Mouse (Mus musculus) ovary, postnatal 10 days (tissue): ENCODE measurements around the gene Gm11634.

Experiments
- DNase-seq: peaks from one replicate; pipeline ENCODE4 v3.0.0; 2022; ENCODE audit warnings: low spot score

Gm11634 gene

GRCm38 (mm10) chr11:101562391-101562790, 36.7 kb downstream of the Gm11634 start:
- DNase-seq: no peak

DNA sequence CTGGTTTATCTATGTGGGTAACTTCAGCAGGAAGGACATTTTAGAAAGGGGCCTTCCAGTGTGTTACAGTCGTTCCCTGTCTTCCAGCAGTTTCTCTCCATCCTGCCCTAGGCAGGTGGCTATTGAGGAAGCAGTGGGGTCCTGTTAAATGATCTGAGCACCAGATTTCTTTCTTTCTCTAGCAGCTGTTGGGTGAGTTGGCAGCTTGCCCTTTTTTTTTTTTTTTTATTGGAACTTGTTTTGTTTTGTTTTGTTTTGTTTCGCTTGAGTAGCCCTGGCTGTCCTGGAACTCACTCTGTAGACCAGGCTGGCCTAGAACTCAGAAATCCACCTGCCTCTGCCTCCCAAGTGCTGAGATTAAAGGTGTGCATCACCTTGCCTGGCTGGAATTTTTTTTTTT, 42.1 kb downstream of the Gm11634 start:
- no peak for DNase-seq

GRCm38 (mm10) chr11:101556541-101556940, 42.5 kb downstream of the Gm11634 start:
- DNase-seq: no peak

GRCm38 (mm10) chr11:101553354-101553930, 45.6 kb downstream of the Gm11634 start:
- no peak for DNase-seq

GRCm38 (mm10) chr11:101552476-101553300, 46.4 kb downstream of the Gm11634 start:
- peak; percentile 77 for DNase-seq

DNA sequence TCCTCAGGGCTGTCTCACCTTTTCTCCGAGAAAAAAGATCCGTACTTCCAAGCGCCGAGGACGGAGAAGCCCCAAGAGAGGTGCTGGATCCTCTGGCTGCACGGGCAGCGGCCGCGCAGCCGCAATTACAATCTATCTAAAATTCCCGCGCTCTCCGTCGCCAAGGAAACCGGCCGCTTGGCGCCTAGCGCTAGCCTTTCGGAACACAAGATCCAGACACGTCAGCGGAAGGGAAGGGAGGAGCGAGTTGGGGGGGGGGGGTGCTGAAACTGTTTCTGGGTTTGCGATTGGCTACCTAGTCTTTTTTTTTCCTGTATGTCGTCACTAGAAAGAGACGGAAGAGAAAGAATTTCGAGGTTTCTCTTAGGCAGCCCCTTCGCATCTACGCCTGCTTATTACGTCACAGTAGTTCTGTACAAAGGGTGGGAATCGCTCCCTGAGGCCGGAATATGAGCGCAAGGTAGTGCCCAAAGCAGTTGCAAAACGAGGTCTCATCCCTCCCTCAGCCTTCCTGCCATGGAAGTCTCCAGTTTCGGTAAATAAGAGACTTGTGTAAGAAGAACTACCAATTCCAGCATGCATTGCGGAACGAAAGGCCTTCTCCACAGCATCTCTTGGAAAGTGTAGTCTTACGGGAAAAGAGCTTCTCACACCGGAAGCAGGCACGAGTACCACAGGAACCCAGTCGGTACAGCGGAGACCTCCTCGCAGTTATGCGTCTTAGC, 47.1 kb downstream of the Gm11634 start, which contains the start of the genes Brca1 and Nbr1:
TSS of gene Brca1 (minus strand) at position 205 of the 725 bp plus-strand sequence.
TSS of gene Nbr1 (plus strand) at position 399 of the 725 bp plus-strand sequence.
- DNase-seq: peak; percentile 85

DNA sequence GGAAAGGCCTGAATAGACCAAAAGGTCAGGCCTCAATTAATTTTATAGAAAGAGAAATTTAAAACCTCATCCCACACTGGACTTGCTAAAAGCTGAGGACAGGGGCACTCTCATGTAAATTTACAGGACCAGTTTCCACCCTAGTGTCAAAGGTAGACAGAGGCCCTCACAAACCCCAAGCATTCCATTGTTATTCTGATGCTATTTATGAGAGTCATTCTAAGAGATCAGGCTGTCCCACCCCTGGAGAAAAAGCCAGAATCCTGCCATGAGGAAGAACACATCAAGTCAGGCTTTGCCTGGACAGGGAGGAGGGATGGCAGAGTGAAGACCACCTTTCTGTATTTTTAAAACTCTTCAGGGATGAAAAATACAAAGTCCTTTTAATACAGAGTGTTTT, 50.5 kb downstream of the Gm11634 start:
- DNase-seq: no peak

DNA sequence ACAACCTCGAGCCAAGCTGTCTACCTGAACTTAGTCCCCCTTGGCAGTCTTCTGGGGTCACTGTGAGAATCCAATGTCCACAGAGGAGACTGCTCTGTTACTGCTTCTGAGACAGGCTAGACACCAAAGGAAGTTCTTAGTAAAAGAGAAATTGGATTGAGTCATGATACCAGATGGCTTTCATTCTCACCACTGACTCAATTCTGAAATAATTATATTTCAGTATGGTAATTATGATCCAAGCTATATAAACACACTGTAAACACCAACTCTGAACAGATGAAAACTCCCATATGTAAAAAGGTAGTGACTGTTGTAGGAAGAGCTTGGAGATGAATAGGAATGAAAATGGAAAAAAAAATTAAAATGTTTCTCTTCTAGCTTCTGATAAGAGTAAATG, 54.9 kb downstream of the Gm11634 start:
- DNase-seq: no peak
